Mouse (Mus musculus): Measurements from ENCODE around the gene Meaf6. TPM values are rescaled to one million over a fixed set of nuclear protein-coding genes. Genes with fewer than 3 reads are reported as not detected.

The Meaf6 gene
- polyA plus RNA-seq, 1 experiment from 2014 or later: 54.1 TPM

GRCm38 (mm10) chr4:125123279-125123671 is 38.3 kb downstream of the Meaf6 start:
- peaks cover 6% of the 10 kb centered on the region for H3K36me3 ChIP-seq (ENCODE audit: insufficient read depth, low read length)
- no peaks in the 10 kb centered on the region; the same call in 1 of the 2 replicates for H3K27me3 ChIP-seq (ENCODE audit: insufficient read depth, low read length)
- WGBS: 82% methylated on average over 7 of the region's 7 CpGs
- peaks cover 22% of the 10 kb centered on the region for H3K4me1 ChIP-seq (ENCODE audit: insufficient read depth, low read length)
- H3K9ac ChIP-seq (replicated peaks; ENCODE audit: low read length): peak overlapping the region; percentile 48
- no peak overlapping the region for H3K4me3 ChIP-seq (ENCODE audit: low read length)
- peak overlapping the region; percentile 4; the same call in 1 of the 2 replicates for H3K27ac ChIP-seq (ENCODE audit: low read length)
- no peak overlapping the region for H3K4me2 ChIP-seq (replicated peaks; ENCODE audit: low read depth, low read length)
- H3K9me3 ChIP-seq (ENCODE audit: low read length): no peaks in the 10 kb centered on the region
- ATAC-seq (ENCODE audit: low FRiP score, low TSS enrichment): no peak

GRCm38 (mm10) chr4:125124424-125125209 is 39.7 kb downstream of the Meaf6 start:
- no peaks in the 10 kb centered on the region; the same call in 1 of the 2 replicates for H3K27me3 ChIP-seq (ENCODE audit: insufficient read depth, low read length)
- no peak overlapping the region for H3K4me3 ChIP-seq (ENCODE audit: low read length)
- peaks cover 23% of the 10 kb centered on the region for H3K4me1 ChIP-seq (ENCODE audit: insufficient read depth, low read length)
- H3K27ac ChIP-seq (ENCODE audit: low read length): no peak overlapping the region
- H3K9me3 ChIP-seq (ENCODE audit: low read length): no peaks in the 10 kb centered on the region
- peaks cover 6% of the 10 kb centered on the region for H3K36me3 ChIP-seq (ENCODE audit: insufficient read depth, low read length)
- 46% methylated on average over 7 of the region's 7 CpGs for WGBS
- H3K9ac ChIP-seq (replicated peaks; ENCODE audit: low read length): no peak overlapping the region
- ATAC-seq (ENCODE audit: low FRiP score, low TSS enrichment): no peak
- no peak overlapping the region for H3K4me2 ChIP-seq (replicated peaks; ENCODE audit: low read depth, low read length)

DNA sequence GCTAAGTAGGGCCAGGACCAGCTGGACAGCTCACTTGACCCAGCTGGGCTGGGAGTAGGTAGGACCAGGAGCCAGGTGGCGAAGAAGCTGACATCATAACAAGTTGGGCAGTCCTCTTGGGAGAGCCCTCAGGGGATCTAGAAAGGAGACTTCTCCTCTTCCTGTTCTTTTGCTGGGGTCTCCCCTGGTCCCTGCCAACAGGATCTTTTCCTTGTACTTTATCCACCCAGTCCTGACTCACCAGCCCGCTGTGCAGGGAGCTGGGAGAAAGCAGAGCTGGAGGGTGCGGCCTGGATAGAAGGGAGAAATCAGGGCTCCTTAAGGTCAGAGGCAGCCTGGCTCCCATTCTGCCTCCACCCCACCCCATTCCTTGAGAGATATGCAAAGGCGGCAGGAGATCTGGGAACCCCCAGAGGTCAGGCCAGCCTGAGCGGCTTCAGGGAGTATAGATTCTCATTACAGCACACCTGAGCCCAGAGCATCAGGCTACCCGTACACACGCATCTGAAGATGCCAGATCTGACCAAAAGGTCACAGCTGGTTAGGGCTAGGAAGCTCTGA is 40.5 kb downstream of the Meaf6 start:
- WGBS: 83% methylated on average over 7 of the region's 7 CpGs
- H3K4me3 ChIP-seq (ENCODE audit: low read length): no peak overlapping the region
- H3K9ac ChIP-seq (replicated peaks; ENCODE audit: low read length): no peak overlapping the region
- peaks cover 5% of the 10 kb centered on the region; the same call in 1 of the 2 replicates for H3K36me3 ChIP-seq (ENCODE audit: insufficient read depth, low read length)
- no peak for ATAC-seq (ENCODE audit: low FRiP score, low TSS enrichment)
- no peaks in the 10 kb centered on the region; the same call in 1 of the 2 replicates for H3K27me3 ChIP-seq (ENCODE audit: insufficient read depth, low read length)
- H3K27ac ChIP-seq (ENCODE audit: low read length): no peak overlapping the region
- H3K4me1 ChIP-seq (ENCODE audit: insufficient read depth, low read length): peaks cover 23% of the 10 kb centered on the region
- H3K4me2 ChIP-seq (replicated peaks; ENCODE audit: low read depth, low read length): no peak overlapping the region
- H3K9me3 ChIP-seq (ENCODE audit: low read length): no peaks in the 10 kb centered on the region

DNA sequence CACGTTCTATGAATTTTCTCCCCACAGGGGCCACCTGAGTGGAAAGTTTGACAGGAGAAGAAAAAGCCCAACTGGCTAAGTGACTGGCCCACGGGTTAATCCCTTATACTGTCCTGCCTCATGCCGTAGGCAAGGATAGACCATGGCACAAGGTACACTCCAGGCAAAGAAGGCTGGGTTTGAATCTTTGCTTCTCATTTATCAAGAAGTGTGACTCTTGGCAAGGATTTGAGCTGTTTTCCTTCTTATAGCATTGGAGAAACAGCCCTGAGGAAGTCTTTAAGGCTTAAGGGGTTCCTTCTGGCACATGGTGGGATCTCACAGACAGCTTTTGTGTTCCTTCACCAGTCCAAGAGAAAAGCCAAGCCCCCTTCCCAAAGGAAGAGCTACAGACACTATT is 41.3 kb downstream of the Meaf6 start:
- H3K9me3 ChIP-seq (ENCODE audit: low read length): no peaks in the 10 kb centered on the region
- peaks cover 23% of the 10 kb centered on the region for H3K4me1 ChIP-seq (ENCODE audit: insufficient read depth, low read length)
- H3K27ac ChIP-seq (ENCODE audit: low read length): no peak overlapping the region
- 86% methylated on average over 3 of the region's 3 CpGs for WGBS
- H3K4me2 ChIP-seq (replicated peaks; ENCODE audit: low read depth, low read length): no peak overlapping the region
- no peaks in the 10 kb centered on the region; the same call in 1 of the 2 replicates for H3K27me3 ChIP-seq (ENCODE audit: insufficient read depth, low read length)
- no peak overlapping the region for H3K9ac ChIP-seq (replicated peaks; ENCODE audit: low read length)
- ATAC-seq (ENCODE audit: low FRiP score, low TSS enrichment): no peak
- H3K4me3 ChIP-seq (ENCODE audit: low read length): no peak overlapping the region
- no peaks in the 10 kb centered on the region for H3K36me3 ChIP-seq (ENCODE audit: insufficient read depth, low read length)

- peak overlapping the region; percentile 76 for H3K4me3 ChIP-seq (ENCODE audit: low read length)
- WGBS: 77% methylated on average over 7 of the region's 7 CpGs
- no peaks in the 10 kb centered on the region for H3K36me3 ChIP-seq (ENCODE audit: insufficient read depth, low read length)
- no peaks in the 10 kb centered on the region for H3K9me3 ChIP-seq (ENCODE audit: low read length)
- H3K4me1 ChIP-seq (ENCODE audit: insufficient read depth, low read length): peaks cover 23% of the 10 kb centered on the region
- H3K9ac ChIP-seq (replicated peaks; ENCODE audit: low read length): no peak overlapping the region
- H3K27ac ChIP-seq (ENCODE audit: low read length): no peak overlapping the region
- no peak for ATAC-seq (ENCODE audit: low FRiP score, low TSS enrichment)
- no peaks in the 10 kb centered on the region; the same call in 1 of the 2 replicates for H3K27me3 ChIP-seq (ENCODE audit: insufficient read depth, low read length)
- H3K4me2 ChIP-seq (replicated peaks; ENCODE audit: low read depth, low read length): peak overlapping the region; percentile 96
Measured at GRCm38 (mm10) chr4:125126761-125127160, 41.8 kb downstream of the Meaf6 start.

DNA sequence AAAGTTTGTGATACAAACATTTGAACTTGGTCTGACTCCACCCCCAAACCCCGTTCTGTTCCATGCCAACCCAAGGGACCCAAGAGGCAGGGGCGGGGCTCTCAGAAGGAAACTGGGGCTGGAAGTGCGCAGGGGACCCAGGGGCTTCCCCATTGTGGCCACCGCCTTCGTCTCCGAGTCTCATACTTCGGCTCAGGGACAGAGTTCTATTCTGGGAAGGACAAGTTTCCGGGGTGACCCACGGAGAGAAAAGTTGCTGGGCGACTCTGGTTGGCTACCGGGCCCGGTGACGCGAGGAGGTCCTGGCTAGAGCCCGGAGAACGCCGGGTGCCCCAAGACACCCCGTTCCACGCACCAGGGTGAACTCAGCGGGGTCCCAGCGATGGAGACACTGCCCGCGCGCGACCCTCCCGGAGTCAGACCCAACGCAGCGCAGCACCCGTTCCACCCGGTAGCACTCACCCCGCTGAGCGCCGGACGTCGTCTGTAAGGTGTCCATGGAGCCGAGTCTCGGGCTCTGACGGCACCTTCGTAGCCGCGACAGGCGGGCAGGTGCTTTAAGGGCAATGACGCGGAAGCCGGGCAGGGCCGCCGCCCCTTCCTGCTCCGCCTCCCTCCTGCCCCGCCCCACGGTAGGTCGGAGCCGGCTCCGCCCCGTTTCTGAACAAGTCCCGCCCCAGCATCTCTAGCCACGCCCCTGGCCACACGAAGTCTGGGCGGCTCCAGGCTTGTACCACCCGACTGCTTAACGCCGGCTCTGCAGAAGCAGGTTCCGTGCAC is 42.6 kb downstream of the Meaf6 start, which contains the start of gene Zc3h12a:
TSS of gene Zc3h12a (minus strand) at position 536 of the 780 bp plus-strand sequence.
- Histone ChIP-seq H3K9me3 (ENCODE audit: low read length) (no peaks in the 10 kb centered on the region), H3K27ac (ENCODE audit: low read length) (no peak within 1 kb of the TSS), H3K4me2 (replicated peaks; ENCODE audit: low read depth, low read length) (peak within 1 kb of the TSS; percentile 96), H3K4me3 (ENCODE audit: low read length) (peak within 1 kb of the TSS; percentile 76), H3K9ac (replicated peaks; ENCODE audit: low read length) (peak within 1 kb of the TSS; percentile 70), H3K27me3 (ENCODE audit: insufficient read depth, low read length) (no peaks in the 10 kb centered on the region; the same call in 1 of the 2 replicates), H3K36me3 (ENCODE audit: insufficient read depth, low read length) (no peaks in the 10 kb centered on the region), H3K4me1 (ENCODE audit: insufficient read depth, low read length) (peaks cover 18% of the 10 kb centered on the region)
- under 1% methylated on average over 62 of the region's 62 CpGs for WGBS
- peak; percentile 91 for ATAC-seq (ENCODE audit: low FRiP score, low TSS enrichment)

- Histone ChIP-seq H3K27ac (ENCODE audit: low read length) (no peak overlapping the region), H3K9ac (replicated peaks; ENCODE audit: low read length) (no peak overlapping the region), H3K4me3 (ENCODE audit: low read length) (no peak overlapping the region), H3K27me3 (ENCODE audit: insufficient read depth, low read length) (no peaks in the 10 kb centered on the region; the same call in 1 of the 2 replicates), H3K9me3 (ENCODE audit: low read length) (no peaks in the 10 kb centered on the region), H3K4me2 (replicated peaks; ENCODE audit: low read depth, low read length) (no peak overlapping the region), H3K36me3 (ENCODE audit: insufficient read depth, low read length) (no peaks in the 10 kb centered on the region), H3K4me1 (ENCODE audit: insufficient read depth, low read length) (peaks cover 13% of the 10 kb centered on the region; the same call in 1 of the 2 replicates)
- WGBS: 62% methylated on average over 4 of the region's 4 CpGs
- ATAC-seq (ENCODE audit: low FRiP score, low TSS enrichment): no peak
Measured at GRCm38 (mm10) chr4:125131493-125131892, 46.6 kb downstream of the Meaf6 start.

- Histone ChIP-seq H3K9ac (replicated peaks; ENCODE audit: low read length) (no peak overlapping the region), H3K27me3 (ENCODE audit: insufficient read depth, low read length) (no peaks in the 10 kb centered on the region; the same call in 1 of the 2 replicates), H3K27ac (ENCODE audit: low read length) (no peak overlapping the region), H3K9me3 (ENCODE audit: low read length) (no peaks in the 10 kb centered on the region), H3K4me1 (ENCODE audit: insufficient read depth, low read length) (peaks cover 6% of the 10 kb centered on the region; the same call in 1 of the 2 replicates), H3K36me3 (ENCODE audit: insufficient read depth, low read length) (no peaks in the 10 kb centered on the region), H3K4me3 (ENCODE audit: low read length) (no peak overlapping the region), H3K4me2 (replicated peaks; ENCODE audit: low read depth, low read length) (no peak overlapping the region)
- WGBS: 23% methylated on average over 5 of the region's 5 CpGs
- ATAC-seq (ENCODE audit: low FRiP score, low TSS enrichment): no peak
Measured at GRCm38 (mm10) chr4:125132394-125132793, 47.5 kb downstream of the Meaf6 start.

DNA sequence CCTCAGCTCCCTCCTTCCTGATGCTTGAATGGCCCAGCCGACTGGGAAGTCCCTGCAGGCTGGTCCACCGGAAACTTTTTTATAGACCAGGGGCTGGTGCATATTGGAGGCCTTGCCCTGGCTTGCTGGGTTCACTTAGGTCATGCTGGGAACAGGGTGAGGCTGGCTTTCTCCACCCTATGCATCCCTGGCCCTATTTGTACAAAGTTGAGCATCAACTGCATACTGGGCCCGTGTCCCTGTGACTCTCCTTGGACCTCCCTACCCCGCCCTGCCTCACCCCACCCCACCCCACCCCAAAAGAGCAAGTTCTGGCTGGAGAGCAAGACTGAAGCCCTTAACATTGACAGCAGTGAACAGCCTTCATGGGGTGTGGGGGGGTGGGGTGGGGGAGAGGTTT is 49.3 kb downstream of the Meaf6 start:
- 80% methylated on average over 4 of the region's 4 CpGs for WGBS
- no peaks in the 10 kb centered on the region for H3K4me1 ChIP-seq (ENCODE audit: insufficient read depth, low read length)
- ATAC-seq (ENCODE audit: low FRiP score, low TSS enrichment): no peak
- no peaks in the 10 kb centered on the region for H3K27me3 ChIP-seq (ENCODE audit: insufficient read depth, low read length)
- H3K36me3 ChIP-seq (ENCODE audit: insufficient read depth, low read length): no peaks in the 10 kb centered on the region
- H3K27ac ChIP-seq (ENCODE audit: low read length): no peak overlapping the region
- H3K4me3 ChIP-seq (ENCODE audit: low read length): no peak overlapping the region
- H3K4me2 ChIP-seq (replicated peaks; ENCODE audit: low read depth, low read length): no peak overlapping the region
- no peak overlapping the region for H3K9ac ChIP-seq (replicated peaks; ENCODE audit: low read length)
- no peaks in the 10 kb centered on the region for H3K9me3 ChIP-seq (ENCODE audit: low read length)

Measured in kidney, embryonic 16.5 days (tissue).